Mouse (Mus musculus) liver, adult 10 weeks (tissue): ENCODE data around the gene Pigp. TPM values are rescaled to one million over a fixed set of nuclear protein-coding genes. Genes with fewer than 3 reads are reported as not detected.

Experiments
- polyA plus RNA-seq: library from polyadenylated mRNA; stranded (reverse); fragments of 350-450 nt; fragmentation: Illumina TruSeq; extraction: RNeasy Lipid Tissue Mini Kit (QIAGEN cat#74804); gene quantifications from one replicate; pipeline ENCODE4 v1.2.3, GENCODE M21; 2014; ENCODE audit warnings: low read depth, low replicate concordance

Pigp gene
- 127 TPM for polyA plus RNA-seq

GRCm38 (mm10) chr16:94371301-94371931, at the start of gene Pigp:
Pigp (minus strand) TSS chr16:94371842.

GRCm38 (mm10) chr16:94370173-94370914, 1.3 kb downstream of the Pigp start, which contains the start of gene Ttc3:
Ttc3 (plus strand) TSS chr16:94370618.

GRCm38 (mm10) chr16:94327781-94328711, 43.6 kb downstream of the Pigp start, which contains the start of gene Ripply3:
Ripply3 (plus strand) TSS chr16:94328420.

GRCm38 (mm10) chr16:94313229-94314030, 58.2 kb downstream of the Pigp start, which contains the start of gene Hlcs:
Hlcs (minus strand) TSS chr16:94313571.

Other genes starting within 250 kb of the Pigp start
- 5.2 TPM for gene Hlcs, start 58.3 kb downstream of the Pigp start, polyA plus RNA-seq
- gene Ripply3, start 43.4 kb downstream of the Pigp start, polyA plus RNA-seq, result 2.2 TPM
- gene Ttc3, start 1.2 kb downstream of the Pigp start, polyA plus RNA-seq, result 20.6 TPM
- gene Vps26c, start 155.0 kb upstream of the Pigp start, polyA plus RNA-seq, result 13.3 TPM
- gene Dyrk1a, start 198.2 kb upstream of the Pigp start, polyA plus RNA-seq, result 12.7 TPM